In genomic region chr3:54201231-54201630, GRCm38 (mm10) we compare ENCODE assay signal across 16 mouse cellular contexts. TPM values are rescaled to one million over a fixed set of nuclear protein-coding genes. Genes with fewer than 3 reads are reported as not detected.
"Had no signal": no experiment of that assay in that cellular context is flagged by ENCODE, and none has a peak within 500 bp of the region (broad histone marks: within the 10 kb centered on the region; RNA-seq: fewer than 3 reads in every experiment).

No protein-coding gene starts in this region.

- DNase-seq: gastrocnemius, adult 2 months; gastrocnemius, postnatal 10 days; gastrocnemius, postnatal 25 days; heart, adult 11 months; heart, adult 2 months; heart, postnatal 14 days; heart, postnatal 36 days; kidney, adult 18-20 months; kidney, adult 8-10 months; kidney, postnatal 14 days; kidney, postnatal 36 days; liver; liver, embryonic 13.5 days; liver, postnatal 0 days had no signal

RNA-seq across cellular contexts. Expression of gene Trpc4, which starts 45.4 kb away (rescaled TPM):
- total RNA-seq: hematopoietic stem cell, adult 5-6 weeks had no signal
- polyA plus RNA-seq: liver, embryonic 15.5 days; liver, postnatal 0 days had no signal
